Mouse (Mus musculus) spleen, postnatal 0 days (tissue): ENCODE measurements around the gene Olfr683. TPM values are rescaled to one million over a fixed set of nuclear protein-coding genes. Genes with fewer than 3 reads are reported as not detected.

Experiments used
- polyA plus RNA-seq: library from polyadenylated mRNA; unstranded; fragments of >200 nt; fragmentation: Nextera tagmentation; extraction: Ambion mirVana; gene quantifications from 2 replicates; pipeline ENCODE4 v1.2.1, GENCODE M21; 2015

Gene Olfr683
- polyA plus RNA-seq = not detected in 2 replicates

GRCm38 (mm10) chr7:105146912-105147311 lies at the start of gene Olfr683:
TSS of gene Olfr683 (minus strand) at chr7:105147012.

GRCm38 (mm10) chr7:105185912-105186311 lies 39.1 kb upstream of the Olfr683 start, which contains the start of gene Olfr685:
TSS of gene Olfr685 (minus strand) at chr7:105186012.

GRCm38 (mm10) chr7:105163553-105163952 lies 16.7 kb upstream of the Olfr683 start, which contains the start of gene Olfr684:
TSS of gene Olfr684 (minus strand) at chr7:105163653.

GRCm38 (mm10) chr7:105116536-105116935 lies 30.3 kb downstream of the Olfr683 start, which contains the start of gene Olfr681:
TSS of gene Olfr681 (plus strand) at chr7:105116836.

GRCm38 (mm10) chr7:105092717-105093116 lies 54.1 kb downstream of the Olfr683 start, which contains the start of gene Olfr680-ps1:
TSS of gene Olfr680-ps1 (minus strand) at chr7:105092817.

Other genes with a start within 250 kb of the Olfr683 start
- not detected in 2 replicates for gene Olfr667, start 225.5 kb downstream of the Olfr683 start, polyA plus RNA-seq
- gene Olfr668, start 219.0 kb downstream of the Olfr683 start, polyA plus RNA-seq = not detected in 2 replicates
- not detected in 2 replicates for gene Olfr669, start 212.8 kb downstream of the Olfr683 start, polyA plus RNA-seq
- gene Olfr670, start 184.4 kb downstream of the Olfr683 start, polyA plus RNA-seq = not detected in 2 replicates
- not detected in 2 replicates for gene Olfr671, start 167.9 kb downstream of the Olfr683 start, polyA plus RNA-seq
- gene Olfr672, start 145.0 kb downstream of the Olfr683 start, polyA plus RNA-seq = not detected in 2 replicates
- not detected in 2 replicates for gene Olfr675, start 118.6 kb downstream of the Olfr683 start, polyA plus RNA-seq
- gene Olfr676, start 114.3 kb downstream of the Olfr683 start, polyA plus RNA-seq = not detected in 2 replicates
- gene Olfr677, start 95.6 kb downstream of the Olfr683 start, polyA plus RNA-seq = not detected in 2 replicates
- not detected in 2 replicates for gene Olfr678, start 82.5 kb downstream of the Olfr683 start, polyA plus RNA-seq
- not detected in 2 replicates for gene Olfr679, start 65.8 kb downstream of the Olfr683 start, polyA plus RNA-seq
- gene Olfr680-ps1, start 54.2 kb downstream of the Olfr683 start, polyA plus RNA-seq = not detected in 2 replicates
- not detected in 2 replicates for gene Olfr681, start 30.2 kb downstream of the Olfr683 start, polyA plus RNA-seq
- gene Olfr684, start 16.6 kb upstream of the Olfr683 start, polyA plus RNA-seq = not detected in 2 replicates
- not detected in 2 replicates for gene Olfr685, start 39.0 kb upstream of the Olfr683 start, polyA plus RNA-seq
- gene Olfr686, start 60.5 kb upstream of the Olfr683 start, polyA plus RNA-seq = not detected in 2 replicates
- gene Olfr688, start 141.1 kb upstream of the Olfr683 start, polyA plus RNA-seq = not detected in 2 replicates
- not detected in 2 replicates for gene Olfr689, start 164.2 kb upstream of the Olfr683 start, polyA plus RNA-seq
- gene Olfr690, start 187.1 kb upstream of the Olfr683 start, polyA plus RNA-seq = not detected in 2 replicates
- gene Olfr691, start 195.3 kb upstream of the Olfr683 start, polyA plus RNA-seq = not detected in 2 replicates
- gene Olfr692, start 221.2 kb upstream of the Olfr683 start, polyA plus RNA-seq = not detected in 2 replicates
- 0.35 TPM in 1 of 2 replicates, not detected in the other for gene Gm5901, start 228.0 kb upstream of the Olfr683 start, polyA plus RNA-seq